Mouse (Mus musculus): Measurements from ENCODE around the gene Slc26a5. TPM values are rescaled to one million over a fixed set of nuclear protein-coding genes. Genes with fewer than 3 reads are reported as not detected.

Gene Slc26a5
- under 1 TPM; 0.15 to 0.17 TPM for total RNA-seq (2021)
- long read RNA-seq, result 0 reads

GRCm38 (mm10) chr5:21865346-21866107 lies at the start of gene Slc26a5:
Gene Slc26a5 (minus strand): TSS chr5:21865604.
- DNase-seq (ENCODE audit: low spot score in 2 of 2), result no peak

- DNase-seq (ENCODE audit: low spot score in 2 of 2), result no peak
These were observed 49.4 kb upstream of the Slc26a5 start for GRCm38 (mm10) chr5:21914776-21915175.

- DNase-seq (ENCODE audit: low spot score in 2 of 2), result no peak
These were observed 47.6 kb upstream of the Slc26a5 start for GRCm38 (mm10) chr5:21912835-21913530.

- DNase-seq (ENCODE audit: low spot score in 2 of 2), result no peak
These were observed 45.3 kb upstream of the Slc26a5 start for GRCm38 (mm10) chr5:21910726-21911125.

GRCm38 (mm10) chr5:21909713-21910112 lies 44.3 kb upstream of the Slc26a5 start:
- no peak for DNase-seq (ENCODE audit: low spot score in 2 of 2)

- DNase-seq (ENCODE audit: low spot score in 2 of 2), result no peak
These were observed 36.0 kb upstream of the Slc26a5 start for GRCm38 (mm10) chr5:21901411-21901810.

- no peak for DNase-seq (ENCODE audit: low spot score in 2 of 2)
These were observed 35.5 kb upstream of the Slc26a5 start for GRCm38 (mm10) chr5:21900891-21901290.

GRCm38 (mm10) chr5:21898875-21899274 lies 33.5 kb upstream of the Slc26a5 start:
- no peak for DNase-seq (ENCODE audit: low spot score in 2 of 2)

- no peak for DNase-seq (ENCODE audit: low spot score in 2 of 2)
These were observed 31.2 kb upstream of the Slc26a5 start for GRCm38 (mm10) chr5:21896586-21896985.

- DNase-seq (ENCODE audit: low spot score in 2 of 2), result no peak
These were observed 28.8 kb upstream of the Slc26a5 start for GRCm38 (mm10) chr5:21894168-21894567.

GRCm38 (mm10) chr5:21866750-21867149 lies 1.3 kb upstream of the Slc26a5 start:
- DNase-seq (ENCODE audit: low spot score in 2 of 2), result no peak

- peak; percentile 5 to 54 for DNase-seq (ENCODE audit: low spot score in 2 of 2)
These were observed 908 bp upstream of the Slc26a5 start for GRCm38 (mm10) chr5:21866311-21866712.

- DNase-seq (ENCODE audit: low spot score in 2 of 2), result no peak
These were observed 6.8 kb downstream of the Slc26a5 start for GRCm38 (mm10) chr5:21858653-21859052.

- peak in 1 of 2 experiments; percentile 54 for DNase-seq (ENCODE audit: low spot score in 2 of 2)
These were observed 13.6 kb downstream of the Slc26a5 start for GRCm38 (mm10) chr5:21851679-21852340.

- no peak for DNase-seq (ENCODE audit: low spot score in 2 of 2)
These were observed 18.0 kb downstream of the Slc26a5 start for GRCm38 (mm10) chr5:21847438-21847837.

GRCm38 (mm10) chr5:21846616-21847290 lies 18.7 kb downstream of the Slc26a5 start:
- DNase-seq (ENCODE audit: low spot score in 2 of 2), result no peak

GRCm38 (mm10) chr5:21844676-21845075 lies 20.7 kb downstream of the Slc26a5 start:
- no peak for DNase-seq (ENCODE audit: low spot score in 2 of 2)

- DNase-seq (ENCODE audit: low spot score in 2 of 2), result no peak
These were observed 33.6 kb downstream of the Slc26a5 start for GRCm38 (mm10) chr5:21831761-21832160.

- DNase-seq (ENCODE audit: low spot score in 2 of 2), result peak; percentile 55 to 85
These were observed 36.5 kb downstream of the Slc26a5 start for GRCm38 (mm10) chr5:21828855-21829254.

GRCm38 (mm10) chr5:21827643-21828042 lies 37.8 kb downstream of the Slc26a5 start:
- no peak for DNase-seq (ENCODE audit: low spot score in 2 of 2)

GRCm38 (mm10) chr5:21826370-21826769 lies 39.0 kb downstream of the Slc26a5 start:
- DNase-seq (ENCODE audit: low spot score in 2 of 2), result no peak

All from layer of hippocampus, adult 18-20 months (tissue).